In genomic region chr14:78852401-78853246, GRCm38 (mm10) we compare ENCODE assay signal across 17 mouse cellular contexts. TPM values are rescaled to one million over a fixed set of nuclear protein-coding genes. Genes with fewer than 3 reads are reported as not detected.
DNase-seq lines count a peak whose midpoint lies in the region; ATAC-seq and TF ChIP-seq lines count a peak whose summit lies in the region.
"Had no signal": no experiment of that assay in that cellular context is flagged by ENCODE, and none has a peak within 500 bp of the region (broad histone marks: within the 10 kb centered on the region; RNA-seq: fewer than 3 reads in every experiment).

No protein-coding gene starts in this region.

- no peak for TF ChIP-seq CTCF in layer of hippocampus, adult 2 months (conservative IDR thresholded peaks at IDR 0.05)

- no peak overlapping the region for H3K4me3 ChIP-seq in forebrain, embryonic 14.5 days (ENCODE audit: low read depth, low read length)
- H3K4me3 ChIP-seq in forebrain, embryonic 13.5 days, result no peak overlapping the region
- H3K4me3 ChIP-seq in layer of hippocampus, adult 2 months, result no peak overlapping the region
- H3K4me3 ChIP-seq: embryonic facial prominence, embryonic 10.5 days; forebrain, embryonic 15.5 days; gastrocnemius, adult 2 months; liver, embryonic 13.5 days; megakaryocyte, embryonic 14.5 days had no signal

- WGBS in forebrain, embryonic 14.5 days, result 83% methylated on average over 5 of the region's 5 CpGs
- 85% methylated on average over 5 of the region's 5 CpGs for WGBS in forebrain, embryonic 13.5 days

- no peak overlapping the region for H3K4me2 ChIP-seq in forebrain, embryonic 14.5 days (ENCODE audit: low read length)
- no peak overlapping the region for H3K4me2 ChIP-seq in forebrain, embryonic 13.5 days
- H3K4me2 ChIP-seq: forebrain, embryonic 15.5 days; liver, embryonic 13.5 days had no signal

- intact Hi-C loops in left cerebral cortex, postnatal 14 days (cut with DNase I), result loop anchor here (5.0 kb wide), 3 partner anchors 85 to 255 kb away; no protein-coding TSS in a partner anchor

- DNase-seq in forebrain, embryonic 14.5 days (ENCODE audit: low spot score), result peak; percentile 4
- peak; percentile 74 for DNase-seq in kidney, adult 11 months
- no peak for DNase-seq in kidney, postnatal 10 days
- peak; percentile 44 to 52 for DNase-seq in layer of hippocampus, adult 2 months (ENCODE audit: low spot score in 2 of 2)
- no peak for DNase-seq in layer of hippocampus, adult 9-10 months (ENCODE audit: low spot score)
- DNase-seq in kidney, postnatal 36 days, result peak; percentile 54 to 85
- no peak for DNase-seq in left cerebral cortex, postnatal 14 days (ENCODE audit: low spot score in 2 of 2)
- DNase-seq: adrenal gland, adult 8-10 months; cerebellum, adult 2 months; gastrocnemius, adult 2 months; liver, embryonic 13.5 days; lung, postnatal 14 days had no signal

- no peaks in the 10 kb centered on the region for H3K9me3 ChIP-seq in forebrain, embryonic 14.5 days (replicated peaks; ENCODE audit: control insufficient read depth, low read length)
- H3K9me3 ChIP-seq in forebrain, embryonic 13.5 days (replicated peaks), result no peaks in the 10 kb centered on the region
- H3K9me3 ChIP-seq: embryonic facial prominence, embryonic 10.5 days; forebrain, embryonic 15.5 days; liver, embryonic 13.5 days; megakaryocyte, embryonic 14.5 days had no signal

- ATAC-seq in forebrain, embryonic 14.5 days, result no peak
- no peak for ATAC-seq in forebrain, embryonic 13.5 days
- ATAC-seq: forebrain, embryonic 15.5 days had no signal

- no peak overlapping the region for H3K9ac ChIP-seq in forebrain, embryonic 14.5 days (ENCODE audit: low read length)
- H3K9ac ChIP-seq in forebrain, embryonic 13.5 days, result no peak overlapping the region
- H3K9ac ChIP-seq: forebrain, embryonic 15.5 days; liver, embryonic 13.5 days had no signal

- no peaks in the 10 kb centered on the region for H3K36me3 ChIP-seq in forebrain, embryonic 14.5 days (ENCODE audit: control insufficient read depth, insufficient read depth, low read length)
- H3K36me3 ChIP-seq in forebrain, embryonic 13.5 days (ENCODE audit: poor library complexity, severe bottlenecking), result no peaks in the 10 kb centered on the region
- H3K36me3 ChIP-seq: embryonic facial prominence, embryonic 10.5 days; forebrain, embryonic 15.5 days; liver, embryonic 13.5 days had no signal

- no peak overlapping the region for H3K27ac ChIP-seq in forebrain, embryonic 14.5 days (ENCODE audit: low read depth, low read length)
- H3K27ac ChIP-seq in forebrain, embryonic 13.5 days, result no peak overlapping the region
- peak overlapping the region; percentile 84 for H3K27ac ChIP-seq in layer of hippocampus, adult 2 months
- H3K27ac ChIP-seq: embryonic facial prominence, embryonic 10.5 days; forebrain, embryonic 15.5 days; gastrocnemius, adult 2 months; liver, embryonic 13.5 days had no signal

- no peaks in the 10 kb centered on the region for H3K27me3 ChIP-seq in forebrain, embryonic 14.5 days (replicated peaks; ENCODE audit: control insufficient read depth, insufficient read depth, low read length)
- H3K27me3 ChIP-seq in forebrain, embryonic 13.5 days, result no peaks in the 10 kb centered on the region
- H3K27me3 ChIP-seq: CH12.LX; forebrain, embryonic 15.5 days; liver, embryonic 13.5 days; megakaryocyte, embryonic 14.5 days had no signal

- no peaks in the 10 kb centered on the region for H3K4me1 ChIP-seq in forebrain, embryonic 14.5 days (ENCODE audit: control insufficient read depth, insufficient read depth, low read length)
- H3K4me1 ChIP-seq in forebrain, embryonic 13.5 days, result peaks cover 18% of the 10 kb centered on the region

RNA-seq across cellular contexts. Expression of gene Vwa8, which starts 3.8 kb away (rescaled TPM):
- polyA plus RNA-seq in forebrain, embryonic 14.5 days (2014; fragmentation: Nextera tagmentation; extraction: Ambion mirVana), result 5.5 and 6.4 TPM in 2 replicates
- 5.2 and 6.5 TPM in 2 replicates for polyA plus RNA-seq in forebrain, embryonic 13.5 days (2015; fragmentation: Nextera tagmentation; extraction: Ambion mirVana)
- total RNA-seq in layer of hippocampus, adult 2 months (2021), result 10 to 100 TPM; 29.4 to 31.0 TPM
- total RNA-seq in left cerebral cortex, postnatal 14 days (2021), result 10 to 100 TPM; 21.1 to 24.3 TPM

Comparison
In these comparisons a context has a peak if more than half of its experiments do, and no peak if none do; other contexts are left out.
1. DNase-seq: peak in forebrain, embryonic 14.5 days (single experiment), kidney, adult 11 months (single experiment), layer of hippocampus, adult 2 months (2 of 2) and kidney, postnatal 36 days (2 of 2); none in kidney, postnatal 10 days (single experiment), layer of hippocampus, adult 9-10 months (single experiment) and left cerebral cortex, postnatal 14 days (0 of 2).